Mouse (Mus musculus) CH12.LX (cell line): Measurements from ENCODE around the gene Hist1h2bf. TPM values are rescaled to one million over a fixed set of nuclear protein-coding genes. Genes with fewer than 3 reads are reported as not detected.
"Not testable (repeated sequence)": the region's sequence is repeated elsewhere in the genome, so short reads cannot be mapped to it uniquely, and the experiment has no call there.

Experiments
- DNase-seq: peaks from one replicate; pipeline ENCODE4 v3.0.0-alpha.2; 2013; ENCODE audit errors: extremely low read depth
- H3K27ac ChIP-seq: 2 replicates; pipeline ENCODE4 v1.5.1; 2012; ENCODE audit warnings: low read depth, mild to moderate bottlenecking, control low read depth, moderate library complexity; ENCODE audit not compliant: insufficient read depth
- H3K27me3 ChIP-seq: replicated peaks from 2 replicates; pipeline ENCODE3; 2012; ENCODE audit warnings: inconsistent platforms
- H3K36me3 ChIP-seq, 2 experiments: replicated peaks in 1 of 2; 2 replicates each; pipeline versions ENCODE3 to v1.6.1; 2012; ENCODE audit warnings: inconsistent platforms in 1 of 2, low read length in 1 of 2, mild to moderate bottlenecking in 1 of 2, mixed read lengths in 1 of 2, moderate library complexity in 1 of 2; ENCODE audit not compliant: control insufficient read depth in 1 of 2, insufficient read depth in 1 of 2
- H3K4me1 ChIP-seq, 2 experiments: 2 replicates each; pipeline ENCODE4 v1.6.1; 2012; ENCODE audit warnings: inconsistent platforms in 1 of 2, moderate library complexity in 1 of 2; ENCODE audit not compliant: insufficient read depth in 2 of 2, control insufficient read depth in 1 of 2
- H3K4me2 ChIP-seq: 2 replicates; pipeline ENCODE4 v1.6.1; 2012; ENCODE audit warnings: low read depth, mild to moderate bottlenecking, control low read depth; ENCODE audit not compliant: poor library complexity, insufficient read depth, severe bottlenecking
- H3K4me3 ChIP-seq, 3 experiments: fragments of 150-350 bp in 1 of 3; sonication (generic) in 1 of 3; replicated peaks in 1 of 3; 2 replicates each; pipeline versions ENCODE3 to v1.5.1; 2011 to 2012; ENCODE audit warnings: low read depth in 2 of 3, low read length in 2 of 3, mild to moderate bottlenecking in 2 of 3, moderate library complexity in 2 of 3, control low read depth in 1 of 3, improper control_type of control experiment in 1 of 3, inconsistent platforms in 1 of 3, mixed read lengths in 1 of 3; ENCODE audit not compliant: poor library complexity in 1 of 3
- H3K79me2 ChIP-seq: replicated peaks from 2 replicates; pipeline ENCODE4 v1.6.1; 2012; ENCODE audit warnings: mild to moderate bottlenecking, moderate library complexity; ENCODE audit not compliant: control insufficient read depth, poor library complexity, insufficient read depth, severe bottlenecking; ENCODE audit errors: extremely low read depth
- H3K9ac ChIP-seq: 2 replicates; pipeline ENCODE4 v1.6.1; 2012; ENCODE audit warnings: low read depth, mild to moderate bottlenecking, control low read depth, moderate library complexity; ENCODE audit not compliant: insufficient read depth
- H3K9me3 ChIP-seq: replicated peaks from 2 replicates; pipeline ENCODE3; 2012; ENCODE audit warnings: low read length, inconsistent platforms, mixed read lengths
- BHLHE40 ChIP-seq: IDR thresholded peaks from 2 replicates; pipeline ENCODE4 v1.6.1; 2011; ENCODE audit warnings: mild to moderate bottlenecking, low read depth, low read length, improper control_type of control experiment
- ELF1 ChIP-seq: IDR thresholded peaks from 2 replicates; pipeline ENCODE4 v1.6.1; 2014; ENCODE audit warnings: low read depth, mild to moderate bottlenecking, inconsistent platforms, low read length, improper control_type of control experiment
- ETS1 ChIP-seq: conservative IDR thresholded peaks from 2 replicates; pipeline ENCODE4 v1.6.1; 2012; ENCODE audit warnings: low read depth, mild to moderate bottlenecking, inconsistent platforms, low read length, improper control_type of control experiment, moderate library complexity
- HCFC1 ChIP-seq: IDR thresholded peaks from 2 replicates; pipeline ENCODE4 v1.6.1; 2012; ENCODE audit warnings: low read depth, mild to moderate bottlenecking, inconsistent platforms, low read length, improper control_type of control experiment
- IRF4 ChIP-seq: IDR thresholded peaks from 2 replicates; pipeline ENCODE4 v1.6.1; 2014; ENCODE audit warnings: low read depth, mild to moderate bottlenecking, inconsistent platforms, low read length, improper control_type of control experiment
- KAT2A ChIP-seq: IDR thresholded peaks from 2 replicates; pipeline ENCODE4 v1.6.1; 2012; ENCODE audit warnings: low read length, improper control_type of control experiment, inconsistent platforms; ENCODE audit not compliant: insufficient replicate concordance
- MAX ChIP-seq: IDR thresholded peaks from 2 replicates; pipeline ENCODE4 v1.6.1; 2011; ENCODE audit warnings: low read length, improper control_type of control experiment
- MAZ ChIP-seq: IDR thresholded peaks from 2 replicates; pipeline ENCODE4 v1.6.1; 2012; ENCODE audit warnings: low read depth, mild to moderate bottlenecking, inconsistent platforms, low read length, improper control_type of control experiment, moderate library complexity
- MEF2A ChIP-seq: IDR thresholded peaks from 2 replicates; pipeline ENCODE4 v1.6.1; 2014; ENCODE audit warnings: low read depth, mild to moderate bottlenecking, inconsistent platforms, low read length, improper control_type of control experiment, borderline replicate concordance
- MXI1 ChIP-seq: IDR thresholded peaks from 2 replicates; pipeline ENCODE4 v1.6.1; 2011; ENCODE audit warnings: mild to moderate bottlenecking, low read depth, low read length, improper control_type of control experiment
- NELFE ChIP-seq: IDR thresholded peaks from 2 replicates; pipeline ENCODE4 v1.6.1; 2011; ENCODE audit warnings: low read depth, low read length, improper control_type of control experiment
- NRF1 ChIP-seq: IDR thresholded peaks from 2 replicates; pipeline ENCODE4 v1.6.1; 2014; ENCODE audit warnings: low read depth, mild to moderate bottlenecking, inconsistent platforms, low read length, improper control_type of control experiment, moderate library complexity
- POLR2A ChIP-seq: IDR thresholded peaks from 2 replicates; pipeline ENCODE4 v1.6.1; 2011; ENCODE audit warnings: low read depth, mild to moderate bottlenecking, improper control_type of control experiment, low read length
- POLR2AphosphoS2 ChIP-seq: IDR thresholded peaks from 2 replicates; pipeline ENCODE4 v1.6.1; 2011; ENCODE audit warnings: low read depth, low read length, improper control_type of control experiment
- RCOR1 ChIP-seq: conservative IDR thresholded peaks from 2 replicates; pipeline ENCODE4 v1.6.1; 2012; ENCODE audit warnings: low read depth, mild to moderate bottlenecking, inconsistent platforms, low read length, improper control_type of control experiment
- SIN3A ChIP-seq: IDR thresholded peaks from 2 replicates; pipeline ENCODE4 v1.6.1; 2012; ENCODE audit warnings: low read length, improper control_type of control experiment, inconsistent platforms
- TBP ChIP-seq: conservative IDR thresholded peaks from 2 replicates; pipeline ENCODE4 v1.6.1; 2011; ENCODE audit warnings: low read depth, low read length, improper control_type of control experiment
- TCF12 ChIP-seq: IDR thresholded peaks from 2 replicates; pipeline ENCODE4 v1.6.1; 2014; ENCODE audit warnings: low read depth, mild to moderate bottlenecking, inconsistent platforms, low read length, improper control_type of control experiment
- UBTF ChIP-seq: IDR thresholded peaks from 2 replicates; pipeline ENCODE4 v1.6.1; 2012; ENCODE audit warnings: low read depth, mild to moderate bottlenecking, inconsistent platforms, low read length, improper control_type of control experiment, moderate library complexity
- USF2 ChIP-seq: conservative IDR thresholded peaks from 2 replicates; pipeline ENCODE4 v1.6.1; 2011; ENCODE audit warnings: low read depth, low read length, improper control_type of control experiment
- ZMIZ1 ChIP-seq: IDR thresholded peaks from 2 replicates; pipeline ENCODE4 v1.6.1; 2012; ENCODE audit warnings: low read depth, mild to moderate bottlenecking, inconsistent platforms, low read length, improper control_type of control experiment
- dilution Hi-C: fragments of 300-500 bp; cut with MboI; formaldehyde crosslinking; loops from 2 replicates; pipeline ENCODE4 v1.14.3; 2020; ENCODE audit warnings: low sequenced_read_pairs; ENCODE audit not compliant: extremely low pct_unique_long_range_greater_than_20kb, extremely low pct_ligation_motif_present
- in situ Hi-C: fragments of 300-500 bp; cut with MboI; formaldehyde crosslinking; loops from 3 replicates; pipeline ENCODE4 v1.14.3; 2019; ENCODE audit warnings: low sequenced_read_pairs, low pct_ligation_motif_present, low pct_unique_long_range_greater_than_20kb, mixed read lengths
- polyA plus RNA-seq: library from polyadenylated mRNA; unstranded; fragments of >175 nt; gene quantifications from 2 replicates; pipeline ENCODE4 v1.2.1, GENCODE M21; 2012; ENCODE audit warnings: low read depth; ENCODE audit not compliant: insufficient read length
- total RNA-seq, 2 experiments: library from RNA; depleted of rRNA; stranded (reverse); fragments of 300-350 nt in 1 of 2; fragments of >200 nt in 1 of 2; gene quantifications; 2 replicates each; pipeline ENCODE4 v1.2.3; 2012 to 2014

Gene Hist1h2bf
- total and polyA plus RNA-seq, 3 experiments, result 1.7 to 1,243 (median 50.8) TPM

DNA sequence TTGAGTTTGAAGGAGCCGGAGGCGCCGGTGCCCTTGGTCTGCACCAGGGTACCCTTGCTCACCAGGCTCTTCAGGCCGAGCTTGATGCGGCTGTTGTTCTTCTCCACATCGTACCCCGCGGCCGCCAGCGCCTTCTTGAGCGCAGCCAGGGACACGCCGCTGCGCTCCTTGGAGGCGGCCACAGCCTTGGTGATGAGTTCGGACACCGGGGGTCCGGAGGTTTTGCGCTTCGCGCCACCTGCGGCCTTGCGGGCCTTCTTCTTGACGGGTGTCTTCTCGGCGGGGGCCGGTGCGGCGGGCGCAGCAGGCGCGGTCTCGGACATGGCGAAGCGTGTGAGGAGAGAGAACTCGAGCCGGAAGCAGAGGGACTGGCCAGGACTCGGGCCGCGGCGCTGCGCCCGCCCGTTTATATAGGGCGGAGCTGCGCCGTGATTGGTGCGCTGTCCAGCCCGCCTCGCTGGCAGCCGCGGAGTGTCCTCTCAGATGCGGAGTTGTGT, 48.2 kb upstream of the Hist1h2bf start, which contains the start of gene Hist1h1e:
Gene Hist1h1e (minus strand): TSS at position 384 of the 497 bp plus-strand sequence.
- H3K27ac ChIP-seq, result peak within 1 kb of the TSS; percentile 98
- peak; percentile 81 for DNase-seq
- H3K27me3 ChIP-seq, H3K9me3 ChIP-seq, in situ Hi-C loops, H3K36me3 ChIP-seq, H3K79me2 ChIP-seq, dilution Hi-C loops: not testable (repeated sequence)
- H3K4me3 ChIP-seq, result peak within 1 kb of the TSS; percentile 50 to 61 (median 55)
- H3K9ac ChIP-seq, result peak within 1 kb of the TSS; percentile 69
- H3K4me1 ChIP-seq, result peaks cover 0 to 12% of the 10 kb centered on the region in 2 experiments; a peak in 3 of 4 replicates
- TF ChIP-seq HCFC1 (peak; percentile 69), ZMIZ1 (peak; percentile 100), MEF2A (peak; percentile 60), MXI1 (peak; percentile 83), RCOR1 (peak; percentile 89; the same call in 1 of the 2 replicates), ELF1 (peak; percentile 72; the same call in 1 of the 2 replicates), KAT2A (peak; percentile 67; the same call in 1 of the 2 replicates), IRF4 (peak; percentile 45; the same call in 1 of the 2 replicates), TBP (peak; percentile 98), USF2 (peak; percentile 50; the same call in 1 of the 2 replicates), TCF12 (peak; percentile 99), MAZ (peak; percentile 85), POLR2AphosphoS2 (peak; percentile 91), ETS1 (peak; percentile 44; the same call in 1 of the 2 replicates), SIN3A (peak; percentile 74; the same call in 1 of the 2 replicates), UBTF (peak; percentile 99), NELFE (peak; percentile 100), MAX (peak; percentile 53; the same call in 1 of the 2 replicates), POLR2A (peak; percentile 93), NRF1 (peak; percentile 41), BHLHE40 (peak; percentile 37; the same call in 1 of the 2 replicates)
- peak within 1 kb of the TSS; percentile 59 for H3K4me2 ChIP-seq
